Mouse (Mus musculus) duodenum, adult 2 months (tissue): ENCODE measurements around the gene Smpd3. TPM values are rescaled to one million over a fixed set of nuclear protein-coding genes. Genes with fewer than 3 reads are reported as not detected.

Experiments
- polyA plus RNA-seq: library from polyadenylated mRNA; depleted of rRNA; stranded (reverse); fragments of >200 nt; gene quantifications from 2 replicates; pipeline ENCODE4 v1.2.3, GENCODE M21; 2012; ENCODE audit warnings: low replicate concordance; rRNA removed

The Smpd3 gene
- polyA plus RNA-seq: 44.2 and 53.9 TPM in 2 replicates

GRCm38 (mm10) chr8:106337852-106338521, at the start of gene Smpd3:
Gene Smpd3, minus strand, starts transcription at chr8:106337988.

DNA sequence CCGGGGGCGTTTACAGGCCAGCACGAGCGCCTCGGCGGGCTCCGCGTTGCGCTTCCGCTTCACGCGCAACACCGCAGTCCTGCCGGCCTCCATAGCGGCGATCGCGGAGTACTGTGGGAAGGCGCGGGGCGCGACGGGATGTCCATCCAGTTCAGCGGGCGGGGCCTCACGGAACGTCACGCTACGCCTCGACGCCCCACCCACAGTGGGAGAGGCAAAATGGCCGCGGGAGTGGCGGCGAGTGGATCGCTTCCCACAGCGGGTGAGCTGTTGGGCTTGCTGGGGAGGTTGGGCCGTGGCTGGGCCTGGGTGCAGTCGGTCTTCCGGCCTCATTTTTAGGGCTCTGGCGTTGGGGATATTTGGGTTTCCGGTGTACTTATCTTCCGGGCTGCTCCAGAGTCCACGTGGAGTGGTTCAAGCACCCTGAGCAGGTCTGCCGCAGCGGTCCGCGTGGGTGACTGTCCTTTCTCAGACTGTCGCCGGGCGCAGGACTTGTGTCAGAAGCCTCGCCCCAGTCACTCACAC, 126.9 kb downstream of the Smpd3 start, which contains the start of the genes Slc7a6os and Prmt7:
Gene Slc7a6os (minus strand): TSS at position 115 of the 525 bp plus-strand sequence.
Gene Prmt7 (plus strand): TSS at position 116 of the 525 bp plus-strand sequence.

Other genes with a start within 250 kb of the Smpd3 start
- gene Esrp2, start 201.0 kb downstream of the Smpd3 start, polyA plus RNA-seq: 25.8 and 43.6 TPM in 2 replicates
- 2.7 and 3.5 TPM in 2 replicates for gene Pla2g15, start 187.6 kb downstream of the Smpd3 start, polyA plus RNA-seq
- gene Slc7a6, start 169.1 kb downstream of the Smpd3 start, polyA plus RNA-seq: 2.4 and 7.9 TPM in 2 replicates
- gene Slc7a6os, start 127.1 kb downstream of the Smpd3 start, polyA plus RNA-seq: 10.1 and 15.1 TPM in 2 replicates
- gene Prmt7, start 127.1 kb downstream of the Smpd3 start, polyA plus RNA-seq: 10.5 and 11.0 TPM in 2 replicates
- gene Zfp90, start 77.3 kb upstream of the Smpd3 start, polyA plus RNA-seq: 0.32 and 0.71 TPM in 2 replicates
- not detected in 2 replicates for gene 6030452D12Rik, start 162.5 kb upstream of the Smpd3 start, polyA plus RNA-seq
- gene Cdh3, start 172.9 kb upstream of the Smpd3 start, polyA plus RNA-seq: 0.48 and 0.49 TPM in 2 replicates
- 22.3 and 42.9 TPM in 2 replicates for gene Gm10073, start 235.5 kb upstream of the Smpd3 start, polyA plus RNA-seq